Mouse (Mus musculus): ENCODE results near the gene Fmnl2. TPM values are rescaled to one million over a fixed set of nuclear protein-coding genes. Genes with fewer than 3 reads are reported as not detected.

Gene Fmnl2
- total RNA-seq, 2 experiments from 2014 or later: 4.4 to 5.7 TPM

DNA sequence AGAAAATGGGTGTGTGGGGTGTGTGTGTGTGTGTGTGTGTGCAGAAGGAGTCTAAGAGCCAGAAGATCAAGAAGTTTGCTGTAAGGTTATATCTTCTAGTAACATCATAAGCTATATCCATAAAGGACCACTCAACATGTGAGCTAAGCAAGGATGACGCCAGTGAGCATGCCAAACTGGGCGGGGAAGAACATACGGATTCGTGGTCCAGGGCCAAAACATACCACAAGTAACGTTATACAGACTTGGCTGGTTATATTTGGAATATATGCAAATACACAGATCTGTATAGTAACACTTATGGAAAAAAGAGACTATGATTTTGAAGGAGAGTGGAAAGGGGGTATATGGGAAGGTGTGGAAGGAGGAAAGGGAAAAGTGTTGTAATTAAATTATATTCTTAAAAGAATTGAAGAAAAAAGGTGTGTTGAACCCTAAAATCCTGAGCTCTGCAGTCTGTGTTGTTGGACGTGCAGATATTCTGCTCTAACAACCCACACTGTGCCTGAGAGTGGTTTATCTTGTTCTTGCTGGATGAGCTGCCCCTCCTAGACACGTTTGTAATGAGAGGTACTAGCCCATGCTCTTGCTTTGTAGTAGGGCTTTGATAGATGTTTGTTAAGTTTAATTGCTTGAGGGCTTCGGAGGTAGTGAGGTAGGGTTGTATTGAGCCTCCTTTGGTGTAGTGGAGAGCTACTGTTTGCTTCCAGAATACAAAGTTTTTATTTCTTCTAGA, 45.7 kb downstream of the Fmnl2 start:
- ATAC-seq (replicated peaks; ENCODE audit: poor library complexity, severe bottlenecking): no peak

DNA sequence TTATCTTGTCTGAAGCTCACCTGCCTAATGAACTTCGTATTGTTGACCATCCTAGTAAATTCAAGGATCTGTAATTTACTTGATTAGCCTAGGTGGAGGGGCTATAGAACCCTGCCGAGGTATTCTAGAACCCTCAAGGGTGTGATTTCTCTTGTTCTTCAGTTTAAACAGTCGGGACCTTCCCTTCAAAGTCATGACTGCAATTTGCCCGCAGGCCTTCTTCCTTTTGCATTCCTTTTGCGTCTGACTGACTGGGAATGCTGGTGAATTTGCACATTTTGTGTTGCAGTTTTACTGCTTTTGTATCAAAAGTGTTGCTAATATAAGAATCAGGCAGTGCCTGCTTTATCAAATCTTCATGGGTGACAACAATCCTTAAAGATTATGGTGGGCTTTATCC, 46.9 kb downstream of the Fmnl2 start:
- no peak for ATAC-seq (replicated peaks; ENCODE audit: poor library complexity, severe bottlenecking)

DNA sequence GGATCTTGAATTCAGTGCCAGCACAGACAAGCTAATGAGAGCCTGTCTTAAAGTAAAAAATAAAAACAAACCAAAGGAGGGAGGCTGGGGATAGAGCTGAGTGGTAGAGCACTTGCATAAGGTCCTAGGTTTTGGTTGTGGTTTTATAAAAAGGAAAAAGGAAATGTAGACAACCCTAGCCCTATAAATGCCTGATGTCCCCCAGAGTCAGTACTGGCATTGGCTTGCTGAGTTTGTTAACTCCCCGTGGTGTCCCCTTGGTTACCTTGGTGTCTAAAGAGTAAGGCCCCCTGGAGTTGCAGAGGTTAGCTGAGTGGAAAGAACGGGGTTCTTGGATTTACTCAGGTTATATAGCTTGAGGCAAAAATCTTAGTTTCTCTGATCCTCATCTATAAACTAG, 55.7 kb downstream of the Fmnl2 start:
- peak; percentile 90 for ATAC-seq (replicated peaks; ENCODE audit: poor library complexity, severe bottlenecking)

GRCm38 (mm10) chr2:52913746-52914145, 56.1 kb downstream of the Fmnl2 start:
- ATAC-seq (replicated peaks; ENCODE audit: poor library complexity, severe bottlenecking): no peak

DNA sequence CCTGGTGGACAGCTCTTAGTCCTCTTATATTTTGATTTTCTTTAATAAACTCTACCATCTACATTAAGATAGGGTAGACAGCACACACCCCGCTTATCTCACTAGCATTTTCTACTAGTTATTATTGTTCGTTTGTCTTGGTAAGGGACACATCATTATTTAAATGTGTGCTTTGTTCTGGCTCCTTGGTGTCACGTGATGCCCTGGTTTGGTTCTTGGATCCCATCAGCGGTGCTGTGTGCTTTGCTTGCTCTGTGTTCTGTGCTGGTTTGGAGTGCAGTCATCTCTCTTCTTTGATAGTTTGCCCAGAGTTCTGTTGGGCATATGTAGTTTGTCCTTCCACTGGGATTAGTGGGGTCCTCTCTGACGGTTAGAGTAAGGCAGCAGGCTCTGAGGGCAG, 57.9 kb downstream of the Fmnl2 start:
- no peak for ATAC-seq (replicated peaks; ENCODE audit: poor library complexity, severe bottlenecking)

DNA sequence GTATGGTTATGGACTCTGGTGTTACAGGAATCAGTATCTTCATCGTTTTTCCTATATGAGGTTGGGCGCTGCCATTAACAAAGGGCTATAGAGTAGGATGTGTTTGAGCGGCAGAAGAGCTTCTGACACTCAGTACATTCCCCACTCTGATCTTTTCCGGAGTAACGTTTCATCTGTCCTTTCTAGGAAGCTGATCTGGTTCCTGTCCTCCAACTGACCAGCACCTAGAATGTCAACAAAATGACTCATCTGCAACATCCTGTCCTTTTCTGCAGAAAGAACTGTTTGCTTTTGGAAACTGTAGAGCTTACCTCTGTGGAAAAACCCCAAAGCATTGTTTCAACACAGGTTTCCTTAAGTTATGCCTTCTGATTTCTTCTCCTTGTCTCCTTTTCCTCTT, 60.4 kb downstream of the Fmnl2 start:
- ATAC-seq (replicated peaks; ENCODE audit: poor library complexity, severe bottlenecking): no peak

GRCm38 (mm10) chr2:52920701-52921435, 63.2 kb downstream of the Fmnl2 start:
- no peak for ATAC-seq (replicated peaks; ENCODE audit: poor library complexity, severe bottlenecking)

DNA sequence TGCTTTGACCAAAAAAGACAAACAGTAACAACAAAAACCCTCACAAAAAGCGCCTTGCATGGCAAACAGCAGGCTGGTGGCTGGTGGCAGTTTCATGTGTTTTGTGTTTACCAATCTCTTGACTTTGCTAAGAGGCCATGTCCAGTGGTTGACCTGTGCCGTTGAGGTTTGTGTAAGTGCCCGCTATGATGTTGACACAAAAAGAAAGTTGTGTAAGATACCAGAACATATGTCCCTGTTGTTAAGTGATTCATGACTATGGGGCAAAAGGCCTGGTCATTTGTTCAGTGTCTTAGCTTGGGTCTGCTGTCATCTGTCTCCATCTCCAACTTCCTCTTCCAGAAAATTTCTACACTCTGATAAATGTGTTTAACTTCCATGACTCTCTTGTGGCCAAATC, 67.4 kb downstream of the Fmnl2 start:
- peak; percentile 92 for ATAC-seq (replicated peaks; ENCODE audit: poor library complexity, severe bottlenecking)

GRCm38 (mm10) chr2:52927381-52927780, 69.7 kb downstream of the Fmnl2 start:
- ATAC-seq (replicated peaks; ENCODE audit: poor library complexity, severe bottlenecking): no peak

GRCm38 (mm10) chr2:52927858-52928301, 70.2 kb downstream of the Fmnl2 start:
- no peak for ATAC-seq (replicated peaks; ENCODE audit: poor library complexity, severe bottlenecking)

DNA sequence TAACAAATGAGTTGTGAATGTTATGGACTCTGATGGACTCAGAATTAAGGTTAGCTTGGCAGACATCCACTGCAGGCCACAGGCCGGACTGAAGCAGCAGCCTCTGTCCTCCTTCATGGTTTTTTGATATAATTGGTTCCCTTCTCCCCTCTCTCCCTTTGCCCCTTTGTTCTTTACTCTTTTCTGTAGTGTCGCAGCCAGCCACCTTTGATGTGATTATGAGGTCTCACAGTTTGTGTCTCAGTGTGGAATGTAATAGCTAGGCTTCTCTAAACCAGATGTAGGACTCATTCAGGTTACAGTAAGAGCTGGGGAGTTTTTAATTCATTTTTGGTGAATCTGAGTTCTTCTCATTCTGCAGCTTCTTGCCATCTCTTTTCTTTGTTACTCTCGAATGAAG, 70.7 kb downstream of the Fmnl2 start:
- no peak for ATAC-seq (replicated peaks; ENCODE audit: poor library complexity, severe bottlenecking)

- peak; percentile 76 for ATAC-seq (replicated peaks; ENCODE audit: poor library complexity, severe bottlenecking)
Measured at GRCm38 (mm10) chr2:52930106-52930868, 72.6 kb downstream of the Fmnl2 start.

GRCm38 (mm10) chr2:52931315-52931714, 73.7 kb downstream of the Fmnl2 start:
- peak; percentile 40; the same call in 1 of the 2 replicates for ATAC-seq (replicated peaks; ENCODE audit: poor library complexity, severe bottlenecking)

DNA sequence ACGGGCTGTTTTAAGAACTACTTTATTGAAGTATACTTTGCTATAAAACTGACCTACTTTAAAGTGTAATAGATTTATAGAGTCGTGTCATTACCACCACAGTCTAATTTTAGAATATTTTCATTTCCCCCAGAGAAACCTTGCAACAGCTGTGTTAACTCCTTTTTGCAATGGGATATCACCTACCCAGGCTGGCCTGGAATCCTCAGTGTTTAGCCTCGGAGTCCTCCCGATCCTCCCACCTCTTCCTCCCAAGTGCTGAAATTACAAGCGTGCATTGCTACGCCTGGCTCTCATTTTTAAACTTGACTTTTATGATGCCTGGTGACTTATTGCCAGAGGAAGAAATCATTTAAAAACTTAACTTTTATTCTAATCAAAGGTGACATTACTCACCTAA, 78.2 kb downstream of the Fmnl2 start:
- no peak for ATAC-seq (replicated peaks; ENCODE audit: poor library complexity, severe bottlenecking)

GRCm38 (mm10) chr2:52938351-52939074, 80.9 kb downstream of the Fmnl2 start:
- ATAC-seq (replicated peaks; ENCODE audit: poor library complexity, severe bottlenecking): peak; percentile 47

DNA sequence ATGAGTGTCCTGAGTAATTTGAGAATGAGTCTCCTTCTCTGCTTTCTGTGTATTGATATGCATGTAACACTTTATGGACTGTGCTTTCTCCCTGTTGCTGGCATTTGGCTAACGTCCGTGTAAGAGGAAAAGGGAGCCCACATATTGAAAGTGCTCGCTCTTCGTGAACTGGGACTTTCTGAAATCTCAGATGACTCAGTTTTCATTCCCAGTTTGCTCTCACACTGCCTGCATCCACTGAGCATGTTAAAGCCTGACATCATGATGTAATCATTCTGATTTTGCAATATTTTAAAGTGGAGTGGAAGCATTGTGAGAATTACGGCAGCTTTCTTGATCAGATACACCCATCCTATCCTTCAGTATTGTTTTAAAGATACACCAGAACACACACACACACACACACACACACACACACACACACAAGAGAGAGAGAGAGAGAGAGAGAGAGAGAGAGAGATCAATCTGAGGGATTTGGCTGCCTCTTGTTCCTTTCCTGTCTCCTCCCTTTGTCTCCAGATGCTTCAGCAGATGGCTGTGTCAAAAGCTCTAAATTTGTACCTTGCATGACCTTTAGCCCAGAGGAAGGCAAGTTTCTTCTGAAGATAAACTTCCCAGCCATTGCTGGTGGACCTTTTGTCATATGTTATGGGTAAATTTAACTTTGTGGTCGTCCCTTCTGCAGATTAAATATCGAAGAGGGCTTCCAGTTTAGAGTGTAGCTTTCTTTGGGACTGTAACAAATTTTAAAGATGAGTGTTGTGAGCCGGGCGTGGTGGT, 86.2 kb downstream of the Fmnl2 start:
- ATAC-seq (replicated peaks; ENCODE audit: poor library complexity, severe bottlenecking): peak; percentile 74

GRCm38 (mm10) chr2:52944594-52944993, 86.9 kb downstream of the Fmnl2 start:
- ATAC-seq (replicated peaks; ENCODE audit: poor library complexity, severe bottlenecking): no peak

DNA sequence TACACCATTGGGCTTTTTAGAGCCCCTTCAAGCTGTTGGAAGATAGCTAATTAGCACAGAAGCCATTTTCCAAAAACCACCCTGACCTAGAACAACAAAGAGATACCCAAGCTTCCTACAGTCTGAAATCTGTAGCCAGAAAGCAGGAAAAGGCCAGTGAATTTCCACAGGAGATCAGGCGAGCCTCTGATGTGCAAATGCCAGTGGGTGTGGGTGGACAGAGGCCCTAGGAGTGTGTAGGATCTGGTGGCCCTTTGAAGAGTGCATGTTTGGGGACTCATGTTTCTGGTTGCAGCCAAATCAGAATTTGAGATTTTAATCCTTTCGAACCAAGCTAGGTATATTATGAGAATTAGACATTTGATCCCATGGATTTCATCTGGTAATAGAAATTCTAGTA, 88.4 kb downstream of the Fmnl2 start:
- no peak for ATAC-seq (replicated peaks; ENCODE audit: poor library complexity, severe bottlenecking)

DNA sequence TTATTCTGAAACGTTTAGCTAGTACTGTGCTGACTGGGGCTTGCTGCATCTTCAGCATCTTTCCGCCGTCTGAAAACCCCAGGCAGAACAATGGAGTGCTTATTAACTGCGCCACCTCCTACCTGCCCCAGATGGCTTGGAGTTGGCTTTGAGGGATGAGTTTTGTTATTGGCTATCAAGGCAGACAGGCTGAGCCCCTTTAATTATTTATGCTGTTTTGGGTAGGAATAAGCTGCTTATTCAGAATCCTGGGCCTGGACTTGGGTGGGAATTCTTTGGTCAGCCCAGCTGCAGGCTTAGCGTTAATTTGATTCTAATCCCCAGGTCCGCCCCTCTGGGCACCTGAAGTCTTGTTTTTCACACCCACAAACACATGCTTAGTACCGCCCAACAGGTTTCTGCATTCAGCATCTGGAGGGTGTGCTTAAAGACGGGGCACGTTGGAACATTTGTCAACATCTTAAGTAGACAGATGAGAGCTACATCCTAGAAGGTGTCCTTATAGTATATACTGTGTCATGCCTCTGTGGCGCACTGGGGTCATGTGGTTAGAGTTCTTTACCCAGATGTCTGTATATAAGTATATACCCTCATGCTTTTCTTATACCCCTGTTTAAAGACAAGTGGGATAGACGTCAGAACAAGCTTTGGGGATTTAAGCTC, 89.0 kb downstream of the Fmnl2 start:
- ATAC-seq (replicated peaks; ENCODE audit: poor library complexity, severe bottlenecking): no peak

Measured in granulocyte monocyte progenitor cell, adult 5-6 weeks (primary cell).